Mouse (Mus musculus) embryo, embryonic 10 days (tissue): ENCODE results near the gene Wfdc1.
A peak's percentile ranks its signal among the peaks of the same experiment; 100 is the strongest.

Experiments used
- DNase-seq: peaks from one replicate; pipeline ENCODE4 v3.0.0-alpha.2; 2015; ENCODE audit warnings: low spot score

Wfdc1 gene

GRCm38 (mm10) chr8:119691989-119692388 is 25.8 kb downstream of the Wfdc1 start:
- DNase-seq = no peak

DNA sequence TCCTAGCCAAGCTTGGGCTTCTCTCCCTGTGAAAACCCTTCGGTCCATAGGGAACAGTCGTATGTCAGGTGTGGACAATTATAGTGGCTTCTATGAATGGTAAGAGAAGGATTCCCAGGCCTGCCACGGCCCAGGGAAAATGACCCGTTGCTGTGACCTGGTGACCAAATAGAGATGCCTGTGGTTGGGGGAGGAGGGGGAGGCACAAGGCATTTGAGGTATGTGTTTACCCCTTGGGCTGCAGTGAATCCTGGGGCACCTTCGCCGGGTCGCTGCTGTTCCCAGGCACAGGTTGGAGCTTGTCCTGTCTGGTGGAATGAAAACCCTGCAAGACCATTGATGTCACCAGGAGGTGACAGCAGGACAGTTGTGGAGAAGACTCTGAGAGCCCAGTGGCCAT is 28.5 kb downstream of the Wfdc1 start:
- no peak for DNase-seq

DNA sequence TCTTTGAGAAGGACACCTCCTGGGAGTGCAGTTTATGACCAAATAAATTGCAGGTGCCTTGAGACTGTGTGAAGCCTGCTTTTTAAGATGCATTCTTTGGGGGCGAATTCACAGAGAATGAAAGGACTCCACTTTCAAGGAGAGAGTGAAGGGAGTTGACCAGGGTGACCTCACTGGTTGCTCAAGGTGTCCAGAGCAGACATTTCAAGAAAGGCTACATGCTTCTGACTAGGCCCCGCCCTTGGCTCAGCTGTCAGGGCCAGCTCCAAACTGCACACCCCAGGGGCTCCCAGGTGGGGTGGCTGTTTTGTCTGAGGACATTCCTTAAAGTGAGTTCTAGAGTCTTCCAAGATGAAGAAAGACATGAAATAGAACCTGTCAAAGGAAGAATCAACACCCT is 31.0 kb downstream of the Wfdc1 start:
- no peak for DNase-seq

DNA sequence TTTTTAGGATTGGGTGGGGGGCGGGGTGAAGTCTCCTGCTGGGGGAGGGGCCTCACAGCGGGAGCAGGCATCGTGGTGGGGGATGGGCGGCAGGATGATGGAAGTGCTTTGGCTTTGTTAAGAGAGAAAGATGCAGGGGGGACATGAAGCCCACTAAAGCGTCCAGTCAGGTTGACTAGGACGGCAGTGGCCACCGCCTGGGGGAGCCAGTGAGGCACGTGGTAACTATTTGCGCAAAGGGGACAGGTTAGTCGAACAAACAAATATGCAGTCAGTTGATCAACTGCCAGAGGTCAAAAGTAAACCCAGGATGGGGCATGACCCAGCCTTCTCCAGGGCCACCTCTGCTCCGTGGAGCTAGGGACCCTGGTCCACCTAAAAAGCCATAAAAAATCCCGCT is 32.8 kb downstream of the Wfdc1 start:
- peak; percentile 77 for DNase-seq

GRCm38 (mm10) chr8:119699549-119700134 is 33.5 kb downstream of the Wfdc1 start, which contains the start of gene Atp2c2:
Gene Atp2c2, plus strand, starts transcription at chr8:119700009.
- DNase-seq = peak; percentile 49

GRCm38 (mm10) chr8:119702965-119703364 is 36.8 kb downstream of the Wfdc1 start:
- DNase-seq = no peak

GRCm38 (mm10) chr8:119707146-119707545 is 41.0 kb downstream of the Wfdc1 start:
- no peak for DNase-seq

- no peak for DNase-seq
Measured at GRCm38 (mm10) chr8:119708471-119708870, 42.3 kb downstream of the Wfdc1 start.

DNA sequence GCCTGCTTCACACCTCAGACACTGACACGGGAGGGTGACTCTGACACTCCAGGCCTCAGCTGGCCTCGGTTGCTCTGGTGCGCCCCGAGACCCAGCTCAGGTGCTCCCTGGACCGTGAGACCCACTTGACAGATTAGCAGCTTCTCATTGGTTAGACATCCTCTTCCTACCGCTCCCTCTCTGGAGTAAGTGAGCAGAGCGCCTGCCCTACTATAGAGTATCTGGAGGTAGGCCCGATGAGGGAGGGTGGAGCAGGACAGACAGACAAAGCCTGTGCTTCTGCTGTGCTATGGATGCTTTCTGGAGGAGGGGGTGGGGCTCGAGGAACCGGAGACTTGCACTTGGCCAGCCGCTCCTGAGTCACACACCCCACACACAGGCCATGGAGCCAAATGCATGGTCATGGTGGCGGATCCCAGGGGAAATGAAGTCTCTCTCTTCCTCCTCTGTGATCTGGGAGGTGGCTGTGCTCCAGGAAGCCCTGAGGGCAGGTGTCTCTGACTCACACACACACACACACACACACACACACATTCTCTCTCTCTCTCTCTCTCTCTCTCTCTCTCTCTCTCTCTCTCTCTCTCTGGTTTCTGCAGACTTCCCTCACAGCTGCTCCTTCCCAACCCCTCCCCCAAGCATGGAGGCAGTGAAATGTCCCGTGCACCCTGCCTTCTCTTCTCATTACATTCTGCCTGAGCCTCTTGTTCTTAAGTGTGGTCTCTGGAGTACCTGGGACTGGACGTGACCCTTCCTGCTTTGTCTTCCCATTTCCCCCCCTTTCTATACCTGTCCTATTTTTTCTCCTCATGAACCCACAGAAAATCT is 42.9 kb downstream of the Wfdc1 start:
- DNase-seq = no peak

GRCm38 (mm10) chr8:119709703-119710093 is 43.5 kb downstream of the Wfdc1 start:
- no peak for DNase-seq

DNA sequence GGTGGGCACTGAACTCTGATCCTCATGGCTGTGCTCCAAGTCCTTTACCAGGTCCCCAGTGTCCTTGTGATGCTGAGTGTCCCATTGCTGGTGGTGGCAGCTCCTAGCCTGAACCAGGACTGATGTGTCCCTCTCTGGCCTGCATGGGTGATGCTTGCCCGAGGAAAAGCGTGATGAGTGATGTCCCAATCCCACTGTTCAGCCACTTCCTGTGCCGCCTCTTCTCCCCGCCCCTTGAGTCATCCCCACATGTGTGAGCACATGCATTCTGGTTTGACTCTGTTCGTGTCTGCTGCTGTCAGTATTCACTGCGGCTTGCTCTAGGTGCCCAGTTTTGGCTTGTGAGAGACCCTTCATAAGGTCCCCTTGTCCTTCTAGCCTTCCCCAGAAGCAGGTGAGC is 46.1 kb downstream of the Wfdc1 start:
- DNase-seq = no peak

DNA sequence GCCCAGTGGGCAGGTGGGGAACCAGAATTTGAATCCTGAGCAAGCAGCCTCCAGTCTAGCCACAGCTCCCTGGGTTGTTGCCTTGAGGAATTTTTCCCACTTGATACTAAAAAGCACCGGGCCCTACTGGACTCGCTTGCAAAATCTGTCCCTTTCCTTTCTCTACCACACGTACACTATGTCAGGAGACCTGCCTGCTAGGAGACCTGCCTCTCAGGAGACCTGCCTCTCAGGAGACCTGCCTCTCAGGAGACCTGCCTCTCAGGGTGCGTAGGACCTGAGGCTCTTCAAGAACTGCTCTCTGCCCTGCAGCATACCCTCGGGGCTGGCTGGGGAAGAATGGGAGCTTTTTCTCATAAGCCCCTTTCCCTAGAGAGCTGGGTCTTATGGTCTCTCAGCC is 47.3 kb downstream of the Wfdc1 start:
- DNase-seq = no peak

DNA sequence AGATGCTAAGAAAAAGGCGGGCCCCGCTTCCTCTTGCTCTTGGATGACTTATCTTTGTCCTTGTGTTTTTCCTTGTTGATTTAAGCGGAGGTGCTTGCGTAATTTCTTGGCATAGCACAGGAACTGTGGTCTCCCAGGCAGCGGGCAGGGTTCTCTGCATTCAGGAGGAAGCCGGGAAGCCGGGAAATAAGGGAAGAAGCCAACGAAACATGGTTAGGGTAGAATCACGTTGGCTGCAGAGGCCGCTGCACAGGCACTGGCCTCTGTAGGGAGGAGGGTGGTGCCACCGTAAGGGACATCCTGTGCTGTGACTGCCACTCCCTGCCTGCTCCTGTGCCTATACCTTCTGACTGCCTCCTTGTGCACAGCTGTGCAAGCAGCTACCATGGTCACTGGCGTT is 49.1 kb downstream of the Wfdc1 start:
- no peak for DNase-seq

DNA sequence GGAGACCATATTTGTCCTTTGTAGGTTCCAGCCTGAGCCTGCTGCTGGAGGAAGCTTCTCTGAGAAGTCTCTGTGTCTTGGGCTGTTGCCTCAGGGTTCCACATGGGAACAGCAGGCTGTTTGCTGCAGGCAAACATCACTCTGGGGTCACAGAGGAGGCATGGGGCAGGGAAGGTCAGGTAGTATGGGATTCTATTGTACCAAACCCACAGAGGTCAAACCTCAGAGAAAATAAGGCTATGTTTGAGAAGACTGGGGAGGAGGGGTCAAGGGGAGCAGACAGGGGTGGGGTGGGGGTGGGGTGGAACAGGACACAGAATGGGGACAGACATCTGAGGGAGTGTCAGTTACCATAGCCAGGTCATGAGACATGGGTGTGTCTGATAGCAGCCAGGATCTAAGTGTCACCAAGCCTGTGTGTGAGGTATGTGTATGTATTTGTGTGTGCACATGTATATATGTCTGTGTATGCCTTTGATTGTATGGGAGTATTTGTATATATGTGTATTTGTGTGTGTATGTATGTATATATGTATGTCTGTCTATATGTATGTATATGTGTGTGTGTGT is 50.6 kb downstream of the Wfdc1 start:
- peak; percentile 35 for DNase-seq

- peak; percentile 67 for DNase-seq
Measured at GRCm38 (mm10) chr8:119717765-119718164, 51.6 kb downstream of the Wfdc1 start.

- no peak for DNase-seq
Measured at GRCm38 (mm10) chr8:119719011-119719501, 52.9 kb downstream of the Wfdc1 start.

- no peak for DNase-seq
Measured at GRCm38 (mm10) chr8:119722348-119722747, 56.2 kb downstream of the Wfdc1 start.

GRCm38 (mm10) chr8:119723676-119724075 is 57.5 kb downstream of the Wfdc1 start:
- no peak for DNase-seq

DNA sequence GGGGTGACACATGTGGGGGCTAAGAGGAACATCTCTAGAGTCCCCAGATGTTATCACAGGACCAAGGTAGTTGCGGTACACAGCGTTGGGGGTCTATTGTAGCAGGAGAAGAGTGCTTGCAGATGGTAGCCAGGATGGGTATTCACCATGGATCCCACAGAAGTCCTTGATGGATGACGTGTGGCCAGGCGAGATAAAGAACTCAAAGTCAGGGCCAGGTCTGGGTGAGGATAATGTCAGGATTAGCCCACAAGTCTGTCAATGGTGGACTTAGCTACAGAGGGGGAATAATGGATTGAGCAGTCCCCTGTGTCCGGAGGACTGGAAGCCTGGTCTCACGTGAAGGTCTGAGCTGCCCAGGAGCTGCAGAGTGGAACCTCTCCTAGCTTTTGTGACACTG is 58.4 kb downstream of the Wfdc1 start:
- no peak for DNase-seq

GRCm38 (mm10) chr8:119727093-119727492 is 60.9 kb downstream of the Wfdc1 start:
- no peak for DNase-seq

DNA sequence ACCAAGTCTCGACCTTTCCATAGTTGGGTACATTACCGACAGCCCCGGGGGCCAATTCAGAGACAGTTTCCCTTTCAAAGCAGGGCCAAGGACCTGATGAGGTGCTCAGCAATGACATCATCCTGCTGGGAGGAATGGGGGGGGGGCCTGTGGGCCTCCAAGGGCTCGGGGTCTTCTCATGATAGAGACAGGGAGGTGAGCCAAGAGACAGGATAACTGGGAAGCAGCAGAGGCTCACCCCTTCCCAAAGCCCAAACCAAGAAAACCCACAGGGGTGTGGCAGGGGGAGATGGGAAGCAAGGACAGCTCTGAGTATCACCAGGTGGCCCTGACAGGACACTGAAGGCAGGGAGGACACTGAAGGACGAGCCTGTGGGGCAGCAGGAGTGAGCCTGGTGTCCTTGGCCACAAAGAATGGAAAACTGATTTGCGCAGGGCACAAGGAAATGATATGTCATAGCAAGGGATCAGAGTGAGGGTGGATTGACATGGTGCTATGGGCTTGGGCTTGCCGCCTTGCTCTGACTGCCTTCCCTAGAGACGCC is 62.3 kb downstream of the Wfdc1 start:
- no peak for DNase-seq

GRCm38 (mm10) chr8:119732072-119732471 is 65.9 kb downstream of the Wfdc1 start:
- DNase-seq = no peak

- DNase-seq = no peak
Measured at GRCm38 (mm10) chr8:119736348-119736917, 70.3 kb downstream of the Wfdc1 start.
